Mouse (Mus musculus): ENCODE results near the gene Atg2b. TPM values are rescaled to one million over a fixed set of nuclear protein-coding genes. Genes with fewer than 3 reads are reported as not detected.
A peak's percentile ranks its signal among the peaks of the same experiment; 100 is the strongest.

The Atg2b gene
- polyA plus RNA-seq, 1 experiment from 2014 or later = 13.8 TPM

- DNase-seq (ENCODE audit: low spot score) = peak; percentile 22
- ATAC-seq = no peak
- 31% methylated on average over 3 of the region's 3 CpGs for WGBS
Measured at GRCm38 (mm10) chr12:105571867-105572266, 113.1 kb downstream of the Atg2b start.

More at GRCm38 (mm10) chr12:105571867-105572266, 113.1 kb downstream of the Atg2b start:
- Histone ChIP-seq H3K27me3 (replicated peaks; ENCODE audit: control insufficient read depth, insufficient read depth, low read length) (no peaks in the 10 kb centered on the region), H3K4me1 (ENCODE audit: control insufficient read depth, insufficient read depth, low read length) (no peaks in the 10 kb centered on the region), H3K4me2 (ENCODE audit: low read length) (no peak overlapping the region), H3K9ac (ENCODE audit: low read length) (no peak overlapping the region), H3K9me3 (replicated peaks; ENCODE audit: control insufficient read depth, low read length) (no peaks in the 10 kb centered on the region), H3K4me3 (ENCODE audit: low read depth, low read length) (no peak overlapping the region), H3K27ac (ENCODE audit: low read depth, low read length) (no peak overlapping the region), H3K36me3 (ENCODE audit: control insufficient read depth, insufficient read depth, low read length) (no peaks in the 10 kb centered on the region)

Other genes starting within 250 kb of the Atg2b start
- 19.4 and 21.7 TPM in 2 replicates for gene D430019H16Rik, start 231.4 kb downstream of the Atg2b start, polyA plus RNA-seq (2014; fragmentation: Nextera tagmentation; extraction: Ambion mirVana)
- gene Bdkrb2, start 122.0 kb downstream of the Atg2b start, polyA plus RNA-seq (2014; fragmentation: Nextera tagmentation; extraction: Ambion mirVana) = 0.23 TPM in 2 replicates
- gene Bdkrb1, start 82.1 kb downstream of the Atg2b start, polyA plus RNA-seq (2014; fragmentation: Nextera tagmentation; extraction: Ambion mirVana) = not detected in 2 replicates
- 33.5 and 34.1 TPM in 2 replicates for gene Gskip, start 382 bp downstream of the Atg2b start, polyA plus RNA-seq (2014; fragmentation: Nextera tagmentation; extraction: Ambion mirVana)
- 0.41 and 0.73 TPM in 2 replicates for gene Ak7, start 20.8 kb upstream of the Atg2b start, polyA plus RNA-seq (2014; fragmentation: Nextera tagmentation; extraction: Ambion mirVana)
- 164 and 176 TPM in 2 replicates for gene Papola, start 99.5 kb upstream of the Atg2b start, polyA plus RNA-seq (2014; fragmentation: Nextera tagmentation; extraction: Ambion mirVana)